Mouse (Mus musculus) lung, postnatal 0 days (tissue): Measurements from ENCODE around the gene Cfap43.

Experiments used
- CTCF ChIP-seq: IDR thresholded peaks from 2 replicates; pipeline ENCODE4 v1.5.1; 2016; ENCODE audit warnings: antibody characterized with exemption, mild to moderate bottlenecking
- EP300 ChIP-seq: IDR thresholded peaks from 2 replicates; pipeline ENCODE4 v1.6.1; 2016; ENCODE audit warnings: antibody characterized with exemption, mild to moderate bottlenecking, control low read depth

- TF ChIP-seq CTCF (no peak), EP300 (no peak)
Measured at GRCm38 (mm10) chr19:47864051-47864450, 55.0 kb downstream of the Cfap43 start.
